Mouse (Mus musculus): Measurements from ENCODE around the gene Defb33.

GRCm38 (mm10) chr8:20921971-20922370, 29.5 kb downstream of the Defb33 start, which contains the start of gene Gm6040:
- TF ChIP-seq GATA1 (IDR thresholded peaks at IDR 0.05; ENCODE audit: borderline replicate concordance, low read length) (no peak), FLI1 (IDR thresholded peaks at IDR 0.05; ENCODE audit: low read length) (no peak)
